ENCODE assay signal across 10 mouse cellular contexts in genomic region chr17:36315689-36316253, GRCm38 (mm10). TPM values are rescaled to one million over a fixed set of nuclear protein-coding genes. Genes with fewer than 3 reads are reported as not detected.
DNase-seq lines count a peak whose midpoint lies in the region; ATAC-seq lines count a peak whose summit lies in the region.
"Had no signal": no experiment of that assay in that cellular context is flagged by ENCODE, and none has a peak within 500 bp of the region (broad histone marks: within the 10 kb centered on the region; RNA-seq: fewer than 3 reads in every experiment).

No protein-coding gene starts in this region.

- no peaks in the 10 kb centered on the region for H3K9me3 ChIP-seq in heart, embryonic 16.5 days (replicated peaks; ENCODE audit: control insufficient read depth, low read length)
- H3K9me3 ChIP-seq: G1E had no signal

- H3K9ac ChIP-seq in heart, embryonic 16.5 days (ENCODE audit: low read length): peak overlapping the region; percentile 46; the same call in 1 of the 2 replicates

- H3K4me1 ChIP-seq in heart, embryonic 16.5 days (ENCODE audit: control insufficient read depth, insufficient read depth, low read length): no peaks in the 10 kb centered on the region; the same call in 1 of the 2 replicates

- H3K36me3 ChIP-seq in heart, embryonic 16.5 days (ENCODE audit: control insufficient read depth, insufficient read depth): no peaks in the 10 kb centered on the region
- H3K36me3 ChIP-seq: G1E had no signal

- no peak for ATAC-seq in heart, embryonic 16.5 days (replicated peaks; ENCODE audit: extremely low read depth, insufficient read depth, low FRiP score)

- H3K27me3 ChIP-seq in heart, embryonic 16.5 days (ENCODE audit: control insufficient read depth, insufficient read depth, low read length): peaks cover 2% of the 10 kb centered on the region; the same call in 1 of the 2 replicates

- DNase-seq in heart, adult 8-10 months (ENCODE audit: low spot score): no peak
- DNase-seq in brain, adult 2 months (ENCODE audit: low read depth, low spot score): peak; percentile 44
- peak; percentile 4 for DNase-seq in forelimb bud, embryonic 11.5 days (ENCODE audit: low read depth, low spot score)
- DNase-seq in mesoderm, embryonic 11.5 days (ENCODE audit: low read depth, low spot score): peak; percentile 1
- no peak for DNase-seq in frontal cortex, postnatal 14 days (ENCODE audit: low spot score in 2 of 2)
- no peak for DNase-seq in cerebellum, adult 11 months
- no peak for DNase-seq in thymus, postnatal 4 days

- H3K4me2 ChIP-seq in heart, embryonic 16.5 days (ENCODE audit: low read depth, low read length): peak overlapping the region; percentile 96

- no peak overlapping the region for H3K27ac ChIP-seq in heart, embryonic 16.5 days (ENCODE audit: low read length)

- 39% methylated on average over 5 of the region's 5 CpGs for WGBS in heart, embryonic 16.5 days

- peak overlapping the region; percentile 66 for H3K4me3 ChIP-seq in heart, embryonic 16.5 days (ENCODE audit: low read length)

RNA-seq across cellular contexts. Expression of gene H2-M10.1, which starts 10.2 kb away (rescaled TPM):
- polyA plus RNA-seq in heart, embryonic 16.5 days (2015; fragmentation: Nextera tagmentation; extraction: Ambion mirVana): not detected in 2 replicates
- not detected for total RNA-seq in heart, adult 8-10 months (2022)
- total RNA-seq: G1E; liver, adult 2 months had no signal
- polyA plus RNA-seq: G1E; liver, adult 2 months had no signal

RNA-seq across cellular contexts. Expression of gene H2-M10.2, which starts 29.5 kb away (rescaled TPM):
- polyA plus RNA-seq in heart, embryonic 16.5 days (2015; fragmentation: Nextera tagmentation; extraction: Ambion mirVana): not detected in 2 replicates
- total RNA-seq in heart, adult 8-10 months (2022): not detected
- total RNA-seq: G1E; liver, adult 2 months had no signal
- polyA plus RNA-seq: G1E; liver, adult 2 months had no signal

RNA-seq across cellular contexts. Expression of gene Trim39, which starts 43.7 kb away (rescaled TPM):
- 10.4 and 10.7 TPM in 2 replicates for polyA plus RNA-seq in heart, embryonic 16.5 days (2015; fragmentation: Nextera tagmentation; extraction: Ambion mirVana)
- total RNA-seq in heart, adult 8-10 months (2022): 1 to 10 TPM; 6.3 to 7.1 (median 6.9) TPM

RNA-seq across cellular contexts. Expression of gene H2-M10.3, which starts 52.4 kb away (rescaled TPM):
- not detected in 2 replicates for polyA plus RNA-seq in heart, embryonic 16.5 days (2015; fragmentation: Nextera tagmentation; extraction: Ambion mirVana)
- not detected for total RNA-seq in heart, adult 8-10 months (2022)
- total RNA-seq: liver, adult 2 months had no signal
- polyA plus RNA-seq: G1E; liver, adult 2 months had no signal

RNA-seq across cellular contexts. Expression of gene Rpp21, which starts 57.9 kb away (rescaled TPM):
- polyA plus RNA-seq in heart, embryonic 16.5 days (2015; fragmentation: Nextera tagmentation; extraction: Ambion mirVana): 73.2 and 89.1 TPM in 2 replicates
- total RNA-seq in heart, adult 8-10 months (2022): 10 to 100 TPM; 34.4 to 55.3 (median 45.5) TPM

Comparison
In these comparisons a context has a peak if more than half of its experiments do, and no peak if none do; other contexts are left out.
1. DNase-seq: peak in brain, adult 2 months (single experiment), forelimb bud, embryonic 11.5 days (single experiment) and mesoderm, embryonic 11.5 days (single experiment); none in heart, adult 8-10 months (single experiment), frontal cortex, postnatal 14 days (0 of 2), cerebellum, adult 11 months (single experiment) and thymus, postnatal 4 days (single experiment).